Mouse (Mus musculus): ENCODE measurements at regions not wholly inside any gene's neighbourhood (a gene's known extent, or its start where the extent isn't known, plus 50 kb on each side); places are given as distances from the start of the nearest gene placed in this dataset.

DNA sequence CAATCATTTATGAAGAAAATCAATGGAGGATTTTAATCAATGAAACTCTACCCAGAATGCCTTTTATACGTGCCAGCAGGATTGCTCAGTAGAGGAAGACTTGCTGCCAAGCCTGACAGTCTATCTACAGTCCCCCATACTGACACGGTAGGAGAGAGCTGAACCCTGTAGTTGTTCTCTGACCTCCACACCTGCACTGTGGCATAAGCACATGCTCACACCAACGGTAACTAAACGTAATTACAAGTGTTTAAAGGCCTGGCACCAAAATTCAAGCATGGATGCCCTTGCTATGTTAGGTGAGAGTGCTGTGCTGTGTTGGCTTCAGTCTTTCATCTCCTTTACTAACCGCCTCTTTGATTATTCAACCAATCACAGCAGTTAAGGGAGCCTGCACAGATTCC, 190.8 kb downstream of the Pfkfb3 start:
- no peak for DNase-seq (ENCODE audit: low spot score in 2 of 2)

DNA sequence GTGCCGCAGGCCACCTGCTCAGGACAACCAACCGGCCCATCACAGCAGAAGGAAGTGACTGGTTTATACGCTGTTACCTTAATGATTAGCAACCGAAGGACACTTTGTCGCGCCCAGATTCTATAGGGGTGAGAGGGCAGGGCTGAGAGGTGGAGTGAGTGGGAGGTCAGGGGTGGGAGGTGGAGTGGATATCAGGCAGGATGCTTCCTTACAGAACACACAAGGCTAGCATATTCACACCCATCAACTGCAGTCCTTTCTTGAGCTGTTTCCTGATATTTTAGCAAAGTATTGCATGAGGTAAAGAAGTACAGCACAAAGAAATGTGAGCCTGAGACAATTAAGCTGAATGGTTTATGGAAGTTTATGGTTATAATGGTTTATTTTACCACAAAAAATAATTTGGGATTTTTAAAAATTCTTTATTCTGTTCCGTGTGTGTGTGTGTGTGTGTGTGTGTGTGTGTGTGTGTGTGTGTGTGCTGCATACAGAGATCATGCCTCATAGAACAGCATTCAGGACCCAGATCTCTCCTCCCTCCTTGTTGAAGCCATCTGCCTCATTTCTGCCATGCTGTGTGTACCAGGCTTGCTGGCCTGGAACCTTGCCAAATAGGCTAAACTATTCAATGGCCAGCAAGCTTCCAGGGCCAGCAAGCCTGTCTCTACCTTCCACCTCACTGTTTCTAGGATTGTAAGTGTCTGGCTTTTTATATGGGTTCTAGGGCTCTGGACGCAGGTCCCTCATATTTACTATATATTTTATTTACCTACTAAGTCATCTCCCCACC, 190.5 kb downstream of the Prkcq start:
- no peak for DNase-seq (ENCODE audit: low spot score in 2 of 2)

- no peak for DNase-seq (ENCODE audit: low spot score in 2 of 2)
These were observed 187.4 kb downstream of the Prkcq start for GRCm38 (mm10) chr2:11359280-11359679.

GRCm38 (mm10) chr2:11356714-11357113, 184.8 kb downstream of the Prkcq start:
- no peak for DNase-seq (ENCODE audit: low spot score in 2 of 2)

DNA sequence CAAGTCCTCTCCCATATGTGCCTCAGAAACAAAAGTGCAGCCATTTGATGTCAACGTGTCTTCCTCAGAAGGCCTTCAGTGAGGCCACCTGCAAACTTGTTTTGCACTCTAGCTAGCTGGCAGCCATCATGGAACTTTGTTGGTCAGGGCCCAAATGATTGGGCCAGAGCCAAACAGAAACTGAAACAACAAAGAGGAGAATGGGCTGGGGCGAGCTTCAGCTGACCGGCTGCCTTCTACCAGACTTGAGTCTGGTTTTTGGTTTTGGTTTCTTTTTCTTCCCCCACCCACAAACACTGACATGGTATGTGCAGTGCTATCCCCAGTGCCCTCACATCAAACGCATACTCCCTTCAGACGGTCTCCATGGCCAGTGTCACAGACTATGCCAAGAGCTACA, 183.7 kb downstream of the Prkcq start:
- no peak for DNase-seq (ENCODE audit: low spot score in 2 of 2)

All from frontal cortex, postnatal 25 days (tissue).